Mouse (Mus musculus) lung, embryonic 16.5 days (tissue): ENCODE results near the gene Ralgapa1. TPM values are rescaled to one million over a fixed set of nuclear protein-coding genes. Genes with fewer than 3 reads are reported as not detected.

Source experiments
- ATAC-seq: fragments of 200-750 bp; cut with Nextera tagmentation; 2 replicates; pipeline ENCODE4 v1.8.0; 2017; ENCODE audit warnings: low read depth, mild to moderate bottlenecking, moderate library complexity
- H3K27ac ChIP-seq: fragments of 300-500 bp; sonication (generic); 2 replicates; pipeline ENCODE4 v1.5.1; 2014; ENCODE audit warnings: mild to moderate bottlenecking, control low read depth, low read length
- H3K27me3 ChIP-seq: fragments of 300-500 bp; sonication (generic); 2 replicates; pipeline ENCODE4 v1.6.1; 2014; ENCODE audit warnings: low read depth, low read length, mixed read lengths; ENCODE audit not compliant: control insufficient read depth, insufficient read depth
- H3K36me3 ChIP-seq: fragments of 300-500 bp; sonication (generic); 2 replicates; pipeline ENCODE4 v1.6.1; 2014; ENCODE audit warnings: low read length; ENCODE audit not compliant: control insufficient read depth, insufficient read depth
- H3K4me1 ChIP-seq: fragments of 300-500 bp; sonication (generic); replicated peaks from 2 replicates; pipeline ENCODE4 v1.6.1; 2014; ENCODE audit warnings: low read length, mixed read lengths; ENCODE audit not compliant: control insufficient read depth, insufficient read depth
- H3K4me2 ChIP-seq: fragments of 300-500 bp; sonication (generic); 2 replicates; pipeline ENCODE4 v1.6.1; 2014; ENCODE audit warnings: low read depth, low read length, control low read depth
- H3K4me3 ChIP-seq: fragments of 300-500 bp; sonication (generic); 2 replicates; pipeline ENCODE4 v1.5.1; 2014; ENCODE audit warnings: mild to moderate bottlenecking, low read length, control low read depth
- H3K9ac ChIP-seq: fragments of 300-500 bp; sonication (generic); 2 replicates; pipeline ENCODE4 v1.6.1; 2014; ENCODE audit warnings: low read length, control low read depth
- H3K9me3 ChIP-seq: fragments of 300-500 bp; sonication (generic); 2 replicates; pipeline ENCODE4 v1.6.1; 2016; ENCODE audit warnings: low read length; ENCODE audit not compliant: control insufficient read depth
- WGBS: fragments of 180-500 bp; shearing (Covaris S2); extraction: QIAGEN DNeasy Blood & Tissue Kit; methylation state at CpG from one replicate; pipeline ENCODE4 v1.1.7; 2014; 5-methylcytosine and 5-hydroxymethylcytosine counted together
- polyA plus RNA-seq: library from polyadenylated mRNA; unstranded; fragments of >200 nt; fragmentation: Nextera tagmentation; extraction: Ambion mirVana; gene quantifications from 2 replicates; pipeline ENCODE4 v1.2.1, GENCODE M21; 2015

Ralgapa1 gene
- polyA plus RNA-seq, 1 experiment from 2014 or later = 13.8 TPM

GRCm38 (mm10) chr12:55573794-55574193 is 247.2 kb downstream of the Ralgapa1 start:
- Histone ChIP-seq H3K4me3 (no peak overlapping the region), H3K36me3 (no peaks in the 10 kb centered on the region), H3K4me1 (no peaks in the 10 kb centered on the region), H3K4me2 (no peak overlapping the region), H3K27me3 (no peaks in the 10 kb centered on the region), H3K9ac (no peak overlapping the region), H3K27ac (no peak overlapping the region), H3K9me3 (no peaks in the 10 kb centered on the region)
- peak; percentile 67; the same call in 1 of the 2 replicates for ATAC-seq
- 7% methylated on average over 6 of the region's 6 CpGs for WGBS

- Histone ChIP-seq H3K4me3 (no peak overlapping the region), H3K4me1 (no peaks in the 10 kb centered on the region), H3K27ac (no peak overlapping the region), H3K9ac (no peak overlapping the region), H3K36me3 (no peaks in the 10 kb centered on the region), H3K9me3 (no peaks in the 10 kb centered on the region), H3K4me2 (no peak overlapping the region), H3K27me3 (no peaks in the 10 kb centered on the region)
- ATAC-seq = no peak
Observed at GRCm38 (mm10) chr12:55573089-55573488, 247.9 kb downstream of the Ralgapa1 start.

- no peaks in the 10 kb centered on the region for H3K36me3 ChIP-seq
- H3K9me3 ChIP-seq = no peaks in the 10 kb centered on the region
- H3K27me3 ChIP-seq = no peaks in the 10 kb centered on the region
- 69% methylated on average over 10 of the region's 10 CpGs for WGBS
- H3K4me1 ChIP-seq = no peaks in the 10 kb centered on the region
- ATAC-seq = no peak
- no peak overlapping the region for H3K4me2 ChIP-seq
- no peak overlapping the region for H3K4me3 ChIP-seq
- H3K9ac ChIP-seq = no peak overlapping the region
- no peak overlapping the region for H3K27ac ChIP-seq
Observed at GRCm38 (mm10) chr12:55571661-55572060, 249.3 kb downstream of the Ralgapa1 start.

- H3K9me3 ChIP-seq = no peaks in the 10 kb centered on the region
- H3K27ac ChIP-seq = no peak overlapping the region
- no peak overlapping the region for H3K9ac ChIP-seq
- no peak overlapping the region for H3K4me3 ChIP-seq
- WGBS = 81% methylated on average over 11 of the region's 11 CpGs
- no peaks in the 10 kb centered on the region for H3K4me1 ChIP-seq
- ATAC-seq = no peak
- H3K4me2 ChIP-seq = no peak overlapping the region
- no peaks in the 10 kb centered on the region for H3K27me3 ChIP-seq
- H3K36me3 ChIP-seq = no peaks in the 10 kb centered on the region
Observed at GRCm38 (mm10) chr12:55571181-55571580, 249.8 kb downstream of the Ralgapa1 start.

GRCm38 (mm10) chr12:55570646-55571045 is 250.3 kb downstream of the Ralgapa1 start:
- 84% methylated on average over 9 of the region's 9 CpGs for WGBS

GRCm38 (mm10) chr12:55569676-55570075 is 251.3 kb downstream of the Ralgapa1 start:
- H3K27ac ChIP-seq = no peak overlapping the region
- 16% methylated on average over 6 of the region's 6 CpGs for WGBS
- no peaks in the 10 kb centered on the region for H3K27me3 ChIP-seq

More at GRCm38 (mm10) chr12:55570646-55571045, 250.3 kb downstream of the Ralgapa1 start:
- Histone ChIP-seq H3K9ac (no peak overlapping the region), H3K4me2 (no peak overlapping the region), H3K4me1 (no peaks in the 10 kb centered on the region), H3K4me3 (no peak overlapping the region), H3K9me3 (no peaks in the 10 kb centered on the region), H3K27me3 (no peaks in the 10 kb centered on the region), H3K36me3 (no peaks in the 10 kb centered on the region), H3K27ac (no peak overlapping the region)
- ATAC-seq = no peak

GRCm38 (mm10) chr12:55568466-55568865 is 252.5 kb downstream of the Ralgapa1 start:
- H3K9me3 ChIP-seq = no peaks in the 10 kb centered on the region
- no peaks in the 10 kb centered on the region for H3K27me3 ChIP-seq
- no peaks in the 10 kb centered on the region for H3K36me3 ChIP-seq
- no peak overlapping the region for H3K9ac ChIP-seq
- no peak overlapping the region for H3K4me3 ChIP-seq
- H3K4me1 ChIP-seq = no peaks in the 10 kb centered on the region
- H3K4me2 ChIP-seq = no peak overlapping the region
- no peak for ATAC-seq
- H3K27ac ChIP-seq = no peak overlapping the region
- 84% methylated on average over 3 of the region's 3 CpGs for WGBS

More at GRCm38 (mm10) chr12:55569676-55570075, 251.3 kb downstream of the Ralgapa1 start:
- Histone ChIP-seq H3K36me3 (no peaks in the 10 kb centered on the region), H3K4me2 (no peak overlapping the region), H3K4me3 (no peak overlapping the region), H3K9me3 (no peaks in the 10 kb centered on the region), H3K9ac (no peak overlapping the region), H3K4me1 (no peaks in the 10 kb centered on the region)
- ATAC-seq = no peak

GRCm38 (mm10) chr12:55566837-55567236 is 254.1 kb downstream of the Ralgapa1 start:
- ATAC-seq = no peak
- Histone ChIP-seq H3K27ac (no peak overlapping the region), H3K9me3 (no peaks in the 10 kb centered on the region), H3K9ac (no peak overlapping the region), H3K4me3 (no peak overlapping the region), H3K4me2 (no peak overlapping the region), H3K4me1 (no peaks in the 10 kb centered on the region), H3K27me3 (no peaks in the 10 kb centered on the region), H3K36me3 (no peaks in the 10 kb centered on the region)
- 67% methylated on average over 5 of the region's 5 CpGs for WGBS

- no peak overlapping the region for H3K9ac ChIP-seq
- H3K4me1 ChIP-seq = no peaks in the 10 kb centered on the region
- H3K4me3 ChIP-seq = no peak overlapping the region
- H3K36me3 ChIP-seq = no peaks in the 10 kb centered on the region
- ATAC-seq = no peak
- no peak overlapping the region for H3K4me2 ChIP-seq
- H3K27ac ChIP-seq = no peak overlapping the region
- no peaks in the 10 kb centered on the region for H3K27me3 ChIP-seq
- no peaks in the 10 kb centered on the region for H3K9me3 ChIP-seq
- 73% methylated on average over 9 of the region's 9 CpGs for WGBS
Observed at GRCm38 (mm10) chr12:55565867-55566266, 255.1 kb downstream of the Ralgapa1 start.

GRCm38 (mm10) chr12:55565206-55565605 is 255.8 kb downstream of the Ralgapa1 start, which contains the start of gene Aldoart2:
TSS of gene Aldoart2 (plus strand) at chr12:55565239.
- Histone ChIP-seq H3K27ac (no peak within 1 kb of the TSS), H3K4me2 (no peak within 1 kb of the TSS), H3K4me1 (no peaks in the 10 kb centered on the region), H3K9me3 (no peaks in the 10 kb centered on the region), H3K9ac (no peak within 1 kb of the TSS), H3K36me3 (no peaks in the 10 kb centered on the region), H3K27me3 (no peaks in the 10 kb centered on the region), H3K4me3 (no peak within 1 kb of the TSS)
- WGBS = 94% methylated on average over 19 of the region's 19 CpGs
- ATAC-seq = no peak
